Mouse (Mus musculus) olfactory bulb, adult 2 months (tissue): ENCODE measurements at regions not wholly inside any gene's neighbourhood (a gene's known extent, or its start where the extent isn't known, plus 50 kb on each side); places are given as distances from the start of the nearest gene placed in this dataset.

ENCODE experiments used
- CTCF ChIP-seq: fragments of 200-500 bp; IDR thresholded peaks from 2 replicates; pipeline ENCODE4 v1.5.1; 2012; ENCODE audit warnings: low read depth, mild to moderate bottlenecking, low read length, moderate library complexity; ENCODE audit not compliant: insufficient read depth
- POLR2A ChIP-seq: fragments of 200-500 bp; IDR thresholded peaks from 2 replicates; pipeline ENCODE4 v1.6.1; 2012; ENCODE audit warnings: mild to moderate bottlenecking, low read depth, low read length, moderate library complexity; ENCODE audit not compliant: insufficient read depth

DNA sequence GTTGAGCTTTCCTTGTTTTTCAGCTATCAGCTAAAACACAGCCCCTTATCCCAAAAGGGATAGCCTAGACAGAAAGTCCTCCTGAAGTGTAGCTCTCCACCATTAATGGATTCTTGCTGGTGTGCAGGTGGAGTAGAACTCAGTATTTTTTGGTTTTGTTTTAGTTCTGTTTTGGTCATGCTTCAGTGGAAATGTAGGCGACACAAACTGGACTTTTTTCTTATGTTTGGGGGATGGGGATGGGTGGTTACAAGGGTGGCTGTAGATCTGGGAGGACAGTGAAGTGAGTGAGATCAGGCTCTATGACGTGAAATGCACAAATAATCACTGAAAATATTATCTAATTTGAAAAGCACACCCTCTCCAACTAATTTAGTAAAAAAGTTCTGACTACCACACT, 1163.6 kb upstream of the Zeb2 start:
- TF ChIP-seq POLR2A, result no peak
- TF ChIP-seq CTCF, result no peak
